Mouse (Mus musculus) olfactory bulb, adult 2 months (tissue): ENCODE results near the gene Kalrn.

Experiments
- CTCF ChIP-seq: fragments of 200-500 bp; IDR thresholded peaks from 2 replicates; pipeline ENCODE4 v1.5.1; 2012; ENCODE audit warnings: low read depth, mild to moderate bottlenecking, low read length, moderate library complexity; ENCODE audit not compliant: insufficient read depth
- POLR2A ChIP-seq: fragments of 200-500 bp; IDR thresholded peaks from 2 replicates; pipeline ENCODE4 v1.6.1; 2012; ENCODE audit warnings: mild to moderate bottlenecking, low read depth, low read length, moderate library complexity; ENCODE audit not compliant: insufficient read depth

GRCm38 (mm10) chr16:34212160-34212559, 361.2 kb downstream of the Kalrn start:
- TF ChIP-seq POLR2A (no peak), CTCF (no peak)
